Mouse (Mus musculus) C2C12 (cell line): ENCODE data around the gene CK137956. TPM values are rescaled to one million over a fixed set of nuclear protein-coding genes. Genes with fewer than 3 reads are reported as not detected.

ENCODE experiments used
- H3K27me3 ChIP-seq: one replicate; pipeline ENCODE4 v1.6.1; 2011; ENCODE audit not compliant: control insufficient read depth, insufficient read depth, insufficient read length
- H3K36me3 ChIP-seq: one replicate; pipeline ENCODE4 v1.6.1; 2011; ENCODE audit not compliant: control insufficient read depth, insufficient read depth
- H3K4me3 ChIP-seq: one replicate; pipeline ENCODE4 v1.5.1; 2011; ENCODE audit warnings: mild to moderate bottlenecking, control low read depth; ENCODE audit not compliant: poor library complexity, insufficient read depth, severe bottlenecking
- H3K79me2 ChIP-seq: one replicate; pipeline ENCODE4 v1.6.1; 2011; ENCODE audit not compliant: control insufficient read depth, insufficient read depth
- H3K79me3 ChIP-seq: one replicate; pipeline ENCODE4 v1.6.1; 2011; ENCODE audit warnings: low read depth, control low read depth
- H3ac ChIP-seq: one replicate; pipeline ENCODE3; 2011; ENCODE audit warnings: low read depth; ENCODE audit not compliant: control insufficient read depth, insufficient read length
- CEBPB ChIP-seq: IDR thresholded peaks from one replicate; pipeline ENCODE4 v1.6.1; 2011; ENCODE audit warnings: low read depth, mild to moderate bottlenecking, control low read depth, moderate library complexity
- CTCF ChIP-seq: IDR thresholded peaks from one replicate; pipeline ENCODE4 v1.5.1; 2011; ENCODE audit not compliant: control insufficient read depth, insufficient read depth, insufficient read length
- FOSL1 ChIP-seq: IDR thresholded peaks from one replicate; pipeline ENCODE4 v1.8.0; 2011; ENCODE audit warnings: mild to moderate bottlenecking, low read length; ENCODE audit not compliant: poor library complexity, insufficient read depth, severe bottlenecking
- MAX ChIP-seq: IDR thresholded peaks from one replicate; pipeline ENCODE4 v1.6.1; 2011; ENCODE audit warnings: mild to moderate bottlenecking, control low read depth
- MYOD1 ChIP-seq: IDR thresholded peaks from one replicate; pipeline ENCODE4 v1.6.1; 2011; ENCODE audit warnings: low read depth; ENCODE audit not compliant: control insufficient read depth, insufficient read length
- MYOG ChIP-seq: IDR thresholded peaks from one replicate; pipeline ENCODE4 v1.6.1; 2011; ENCODE audit not compliant: control insufficient read depth, insufficient read length; ENCODE audit errors: extremely low read depth
- USF1 ChIP-seq: IDR thresholded peaks from one replicate; pipeline ENCODE4 v1.6.1; 2011; ENCODE audit warnings: low read depth, mild to moderate bottlenecking, control low read depth, moderate library complexity
- polyA plus RNA-seq: library from polyadenylated mRNA; unstranded; fragments of >200 nt; fragmentation: generic; extraction: Trizol; gene quantifications from one replicate; pipeline ENCODE4 v1.2.1, GENCODE M21; 2012; ENCODE audit warnings: missing spikeins

Gene CK137956
- polyA plus RNA-seq, 1 experiment, result not detected

DNA sequence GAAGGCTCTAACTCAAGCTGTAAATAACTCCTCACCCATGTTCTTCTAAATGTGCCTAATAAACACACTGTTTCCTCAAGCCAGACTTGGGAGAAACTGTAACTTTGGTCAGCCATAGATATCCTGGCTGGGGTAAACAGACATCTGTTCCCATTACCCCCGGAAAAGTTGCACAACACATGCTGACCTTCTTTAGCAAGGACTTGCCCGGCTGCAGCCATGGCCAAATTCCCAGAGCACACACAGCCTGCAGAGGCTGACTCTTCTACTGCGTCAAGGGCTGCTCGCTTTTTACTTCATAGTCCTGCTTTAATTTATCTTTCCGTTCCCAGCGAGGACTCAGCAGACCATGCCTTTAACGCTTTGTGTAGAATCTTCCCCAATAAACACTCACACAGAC lies 81.7 kb downstream of the CK137956 start:
- no peaks in the 10 kb centered on the region for H3K79me3 ChIP-seq
- no peak overlapping the region for H3K4me3 ChIP-seq
- TF ChIP-seq USF1, result no peak
- no peak for TF ChIP-seq MAX
- no peak for TF ChIP-seq FOSL1
- TF ChIP-seq MYOG, result no peak
- TF ChIP-seq MYOD1, result no peak
- TF ChIP-seq CTCF, result no peak
- TF ChIP-seq CEBPB, result no peak
- H3K36me3 ChIP-seq, result no peaks in the 10 kb centered on the region
- H3ac ChIP-seq, result no peak overlapping the region
- no peaks in the 10 kb centered on the region for H3K27me3 ChIP-seq
- no peaks in the 10 kb centered on the region for H3K79me2 ChIP-seq

DNA sequence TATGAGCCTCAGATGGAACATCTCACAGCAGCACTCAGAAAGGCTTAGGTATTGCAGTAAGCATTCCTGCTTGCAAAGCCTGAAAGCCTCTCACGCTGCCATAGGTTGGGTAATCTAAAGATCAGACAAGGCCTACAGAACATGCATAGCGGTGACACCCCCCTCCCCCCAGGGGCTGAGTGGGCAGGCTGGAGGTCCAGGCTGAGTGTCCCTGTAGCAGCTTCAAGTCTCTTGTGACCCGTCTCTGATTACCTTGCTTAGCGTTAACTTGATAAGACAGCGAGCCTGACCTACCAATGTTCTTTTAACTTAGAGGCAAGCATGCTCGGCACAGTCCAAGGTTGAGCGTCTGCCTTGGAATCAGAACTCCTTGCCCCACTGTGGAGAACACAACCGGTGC lies 91.8 kb downstream of the CK137956 start:
- Histone ChIP-seq H3ac (no peak overlapping the region), H3K4me3 (no peak overlapping the region), H3K79me2 (no peaks in the 10 kb centered on the region), H3K79me3 (no peaks in the 10 kb centered on the region), H3K36me3 (no peaks in the 10 kb centered on the region), H3K27me3 (no peaks in the 10 kb centered on the region)
- TF ChIP-seq CEBPB (no peak), CTCF (no peak), MYOD1 (no peak), FOSL1 (no peak), USF1 (no peak), MYOG (no peak), MAX (no peak)

Other genes starting within 250 kb of the CK137956 start
- gene Csmd2, start 16.9 kb upstream of the CK137956 start, polyA plus RNA-seq, result not detected